Mouse (Mus musculus): ENCODE results near the gene Sh3bp4. TPM values are rescaled to one million over a fixed set of nuclear protein-coding genes. Genes with fewer than 3 reads are reported as not detected.

Sh3bp4 gene
- total and polyA plus RNA-seq, 3 experiments = not detected

- H3K4me3 ChIP-seq (replicated peaks in 1 of 3; ENCODE audit: low read depth in 2 of 3, low read length in 2 of 3, poor library complexity in 1 of 3) = no peak overlapping the region
- H3K4me2 ChIP-seq (ENCODE audit: insufficient read depth, low read depth, poor library complexity, severe bottlenecking) = no peak overlapping the region
- DNase-seq (ENCODE audit: extremely low read depth) = no peak
- peaks cover 98% of the 10 kb centered on the region for H3K9me3 ChIP-seq (replicated peaks; ENCODE audit: low read length)
- no peaks in the 10 kb centered on the region for H3K79me2 ChIP-seq (replicated peaks; ENCODE audit: control insufficient read depth, extremely low read depth, insufficient read depth, poor library complexity, severe bottlenecking)
- no peak overlapping the region for H3K27ac ChIP-seq (ENCODE audit: insufficient read depth, low read depth)
- dilution Hi-C loops (cut with MboI; ENCODE audit: extremely low pct_ligation_motif_present, extremely low pct_unique_long_range_greater_than_20kb, low sequenced_read_pairs) = no loop called here
- no peaks in the 10 kb centered on the region for H3K4me1 ChIP-seq (ENCODE audit: control insufficient read depth in 1 of 2, insufficient read depth in 2 of 2)
- no peaks in the 10 kb centered on the region for H3K36me3 ChIP-seq (replicated peaks in 1 of 2; ENCODE audit: control insufficient read depth in 1 of 2, insufficient read depth in 1 of 2, low read length in 1 of 2)
- H3K9ac ChIP-seq (ENCODE audit: insufficient read depth, low read depth) = no peak overlapping the region
- TF ChIP-seq PAX5 (IDR thresholded peaks at IDR 0.05; ENCODE audit: low read length) = no peak
- H3K27me3 ChIP-seq (replicated peaks) = no peaks in the 10 kb centered on the region
- in situ Hi-C loops (cut with MboI; ENCODE audit: low pct_ligation_motif_present, low pct_unique_long_range_greater_than_20kb, low sequenced_read_pairs) = no loop called here
Measured at GRCm38 (mm10) chr1:89110767-89111534, 40.7 kb downstream of the Sh3bp4 start.

DNA sequence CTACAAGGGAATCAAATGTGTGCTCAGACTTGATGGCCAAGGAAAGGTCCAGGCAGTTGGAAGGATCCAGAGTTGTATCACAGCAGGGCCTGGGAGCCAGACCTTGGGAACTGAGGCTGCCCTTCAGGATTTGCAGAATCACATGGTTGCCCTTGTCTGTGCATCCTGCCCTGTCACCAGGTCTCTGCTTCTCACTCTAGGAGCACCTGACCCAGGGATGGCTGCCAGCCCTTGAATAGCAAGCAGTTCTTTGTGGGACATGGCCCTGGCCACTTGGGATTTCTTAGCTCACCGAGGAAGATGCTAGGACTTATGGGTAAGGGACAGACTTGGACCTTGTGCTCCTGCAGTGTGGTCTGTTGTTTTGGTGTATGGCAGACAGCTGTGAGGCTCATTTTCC, 42.3 kb downstream of the Sh3bp4 start:
- DNase-seq (ENCODE audit: extremely low read depth) = no peak
- in situ Hi-C loops (cut with MboI; ENCODE audit: low pct_ligation_motif_present, low pct_unique_long_range_greater_than_20kb, low sequenced_read_pairs) (no loop called here), dilution Hi-C loops (cut with MboI; ENCODE audit: extremely low pct_ligation_motif_present, extremely low pct_unique_long_range_greater_than_20kb, low sequenced_read_pairs) (no loop called here)
- Histone ChIP-seq H3K4me3 (replicated peaks in 1 of 3; ENCODE audit: low read depth in 2 of 3, low read length in 2 of 3, poor library complexity in 1 of 3) (no peak overlapping the region), H3K9ac (ENCODE audit: insufficient read depth, low read depth) (no peak overlapping the region), H3K36me3 (replicated peaks in 1 of 2; ENCODE audit: control insufficient read depth in 1 of 2, insufficient read depth in 1 of 2, low read length in 1 of 2) (no peaks in the 10 kb centered on the region), H3K27ac (ENCODE audit: insufficient read depth, low read depth) (no peak overlapping the region), H3K79me2 (replicated peaks; ENCODE audit: control insufficient read depth, extremely low read depth, insufficient read depth, poor library complexity, severe bottlenecking) (no peaks in the 10 kb centered on the region), H3K27me3 (replicated peaks) (no peaks in the 10 kb centered on the region), H3K4me1 (ENCODE audit: control insufficient read depth in 1 of 2, insufficient read depth in 2 of 2) (no peaks in the 10 kb centered on the region), H3K4me2 (ENCODE audit: insufficient read depth, low read depth, poor library complexity, severe bottlenecking) (no peak overlapping the region), H3K9me3 (replicated peaks; ENCODE audit: low read length) (peaks cover 98% of the 10 kb centered on the region)
- TF ChIP-seq UBTF (IDR thresholded peaks at IDR 0.05; ENCODE audit: low read depth, low read length) (no peak), MEF2A (IDR thresholded peaks at IDR 0.05; ENCODE audit: borderline replicate concordance, low read depth, low read length) (no peak), ELF1 (IDR thresholded peaks at IDR 0.05; ENCODE audit: low read depth, low read length) (no peak), MAX (IDR thresholded peaks at IDR 0.05; ENCODE audit: low read length) (no peak), POLR2AphosphoS2 (IDR thresholded peaks at IDR 0.05; ENCODE audit: low read depth, low read length) (no peak), BHLHE40 (IDR thresholded peaks at IDR 0.05; ENCODE audit: low read depth, low read length) (no peak), E2F4 (IDR thresholded peaks at IDR 0.05; ENCODE audit: insufficient replicate concordance, low read depth, low read length) (no peak), PAX5 (IDR thresholded peaks at IDR 0.05; ENCODE audit: low read length) (no peak), TBP (conservative IDR thresholded peaks at IDR 0.05; ENCODE audit: low read depth, low read length) (no peak), GABPA (IDR thresholded peaks at IDR 0.05; ENCODE audit: insufficient replicate concordance, low read depth, low read length) (no peak), EP300 (IDR thresholded peaks at IDR 0.05; ENCODE audit: low read length) (no peak), MYC (IDR thresholded peaks at IDR 0.05; ENCODE audit: low read depth, low read length) (no peak), USF1 (IDR thresholded peaks at IDR 0.05; ENCODE audit: low read depth, low read length) (no peak), ZKSCAN1 (IDR thresholded peaks at IDR 0.05; ENCODE audit: borderline replicate concordance, low read depth, low read length) (no peak), TCF12 (IDR thresholded peaks at IDR 0.05; ENCODE audit: low read depth, low read length) (no peak), RCOR1 (conservative IDR thresholded peaks at IDR 0.05; ENCODE audit: low read depth, low read length) (no peak), CTCF (conservative IDR thresholded peaks at IDR 0.05 in 1 of 2, IDR thresholded peaks at IDR 0.05 in 1 of 2; ENCODE audit: low read depth in 2 of 2, low read length in 2 of 2) (no peak), NRF1 (IDR thresholded peaks at IDR 0.05; ENCODE audit: low read depth, low read length) (no peak), MAZ (IDR thresholded peaks at IDR 0.05; ENCODE audit: low read depth, low read length) (no peak)
